Mouse (Mus musculus) cerebellum, adult 9-11 months (tissue): ENCODE data around the gene Prss57.
"Not testable (repeated sequence)": the region's sequence is repeated elsewhere in the genome, so short reads cannot be mapped to it uniquely, and the experiment has no call there.

ENCODE experiments used
- DNase-seq: peaks from one replicate; pipeline ENCODE4 v3.0.0; 2022

Prss57 gene

DNA sequence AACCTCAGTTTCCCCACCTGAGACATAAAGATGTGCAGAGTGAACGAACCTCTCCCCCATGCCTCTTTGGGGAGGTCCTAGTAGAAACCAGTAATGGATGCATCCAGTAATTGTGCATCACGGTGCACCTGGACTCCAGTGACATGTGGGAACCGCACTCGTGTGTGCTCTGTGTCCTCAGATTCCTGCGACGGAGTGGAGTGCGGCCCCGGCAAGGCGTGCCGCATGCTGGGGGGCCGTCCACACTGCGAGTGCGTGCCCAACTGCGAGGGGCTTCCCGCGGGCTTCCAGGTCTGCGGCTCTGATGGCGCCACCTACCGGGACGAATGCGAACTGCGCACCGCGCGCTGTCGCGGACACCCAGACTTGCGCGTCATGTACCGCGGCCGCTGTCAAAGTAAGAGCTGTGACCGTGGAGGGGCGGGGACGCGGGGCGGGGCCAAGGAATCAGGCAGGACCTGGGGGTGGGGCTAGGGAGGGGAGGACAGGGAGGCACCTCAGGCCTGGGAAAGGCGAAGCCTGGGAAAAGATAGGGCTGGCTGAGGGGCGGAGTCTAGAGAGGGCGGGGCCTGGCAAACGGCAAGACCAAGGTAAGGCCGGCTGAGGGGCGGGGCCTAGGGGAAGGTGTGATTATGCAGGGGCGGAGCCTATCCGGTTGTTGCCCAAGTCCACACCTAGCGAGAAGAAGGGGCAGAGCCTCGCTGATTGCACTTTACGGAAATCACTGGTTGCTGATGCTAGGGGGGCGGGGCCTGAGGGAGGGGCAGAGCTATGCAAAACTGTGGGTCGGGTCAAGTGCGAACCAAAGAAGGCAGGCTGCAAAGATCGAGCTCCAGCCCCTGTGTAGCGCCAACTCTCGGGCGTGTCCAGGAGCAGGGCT lies 10.7 kb downstream of the Prss57 start:
- peak; percentile 99 for DNase-seq

GRCm38 (mm10) chr10:79779193-79779592 lies 11.6 kb downstream of the Prss57 start:
- DNase-seq: no peak

DNA sequence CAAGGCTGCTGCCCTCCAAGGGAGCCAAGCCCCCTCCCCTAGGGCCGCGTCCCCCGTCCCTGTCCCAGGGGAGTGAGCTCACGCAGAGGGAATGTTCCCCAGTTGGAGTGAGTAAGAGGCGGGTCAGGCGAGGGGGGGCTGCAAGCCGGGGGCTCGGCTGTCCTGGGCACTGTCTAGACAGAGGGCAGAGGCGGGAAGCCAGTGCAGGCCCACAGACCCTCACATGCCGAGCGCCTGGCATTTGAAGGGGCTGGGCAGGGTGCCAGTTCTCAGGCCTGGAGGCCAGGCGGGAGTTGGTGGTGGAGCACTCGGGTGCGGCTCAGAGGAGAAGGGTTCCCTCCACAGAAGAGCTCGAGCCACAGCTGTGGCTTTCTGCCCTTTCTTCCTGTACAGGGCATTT lies 12.8 kb downstream of the Prss57 start:
- peak; percentile 72 for DNase-seq

- DNase-seq: no peak
These were observed 13.6 kb downstream of the Prss57 start, which contains the start of gene Fstl3 for GRCm38 (mm10) chr10:79777103-79777531. Gene Fstl3, plus strand, starts transcription at chr10:79777272.

GRCm38 (mm10) chr10:79774486-79775279 lies 16.1 kb downstream of the Prss57 start:
- no peak for DNase-seq

DNA sequence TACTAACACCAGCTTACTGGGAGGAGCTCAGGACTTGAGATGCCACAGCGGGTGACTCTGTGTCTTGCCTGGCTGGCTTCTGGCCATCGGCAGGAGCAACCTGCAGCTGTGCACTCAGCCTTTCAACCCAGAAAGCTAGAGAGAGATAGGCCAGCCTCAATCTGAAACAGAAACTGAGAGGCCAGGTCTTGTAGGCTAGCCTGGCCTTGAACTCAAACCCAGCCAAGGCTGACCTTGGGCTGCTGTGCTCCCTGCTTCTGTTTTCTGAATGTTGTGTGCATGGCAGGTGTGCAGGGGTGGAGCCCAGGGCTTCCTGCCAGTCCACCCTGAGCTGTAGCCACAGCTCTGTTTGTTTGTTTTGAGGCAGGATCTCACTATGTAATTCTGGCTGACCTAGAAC lies 17.6 kb downstream of the Prss57 start:
- no peak for DNase-seq

- no peak for DNase-seq
These were observed 18.4 kb downstream of the Prss57 start for GRCm38 (mm10) chr10:79772320-79772719.

DNA sequence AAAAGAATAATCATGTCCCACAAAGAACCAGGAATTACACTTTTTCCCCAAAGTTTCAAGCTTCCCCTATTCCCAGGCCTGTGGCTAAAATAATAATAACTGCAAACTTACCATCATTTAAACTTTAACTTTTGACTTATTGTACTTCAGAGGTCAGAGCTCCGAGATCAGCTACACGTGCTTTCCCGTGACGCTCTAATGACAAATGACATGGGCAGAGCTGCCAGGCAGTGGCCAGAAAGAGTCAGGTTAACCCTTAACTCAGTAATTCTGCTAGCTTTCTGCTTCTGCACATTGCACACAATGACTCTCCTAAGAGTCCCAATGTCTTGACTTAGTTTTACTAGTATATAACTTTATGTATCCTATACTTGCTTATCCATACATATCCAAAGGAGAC lies 21.4 kb downstream of the Prss57 start:
- DNase-seq: no peak

DNA sequence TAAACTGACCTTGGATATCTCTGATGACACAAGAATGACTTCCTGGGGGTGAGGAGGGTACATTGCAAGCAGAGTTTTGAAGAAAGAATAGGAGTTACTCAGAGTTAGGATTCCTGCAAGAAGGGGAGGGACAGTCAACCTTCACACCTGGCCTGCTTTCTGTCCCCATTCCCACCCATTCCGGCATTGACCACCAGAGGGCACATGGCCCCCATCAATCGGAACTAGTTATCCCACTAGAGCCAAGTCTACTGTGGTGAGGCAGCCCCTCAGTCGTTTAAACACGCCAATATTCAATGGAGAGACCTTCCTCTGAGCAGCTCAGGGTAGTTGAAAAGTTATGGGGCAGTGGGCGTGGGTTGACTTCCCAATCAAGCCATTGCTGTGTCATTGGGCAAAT lies 22.4 kb downstream of the Prss57 start:
- DNase-seq: peak; percentile 81

- DNase-seq: peak; percentile 96
These were observed 23.2 kb downstream of the Prss57 start for GRCm38 (mm10) chr10:79767372-79768244.

DNA sequence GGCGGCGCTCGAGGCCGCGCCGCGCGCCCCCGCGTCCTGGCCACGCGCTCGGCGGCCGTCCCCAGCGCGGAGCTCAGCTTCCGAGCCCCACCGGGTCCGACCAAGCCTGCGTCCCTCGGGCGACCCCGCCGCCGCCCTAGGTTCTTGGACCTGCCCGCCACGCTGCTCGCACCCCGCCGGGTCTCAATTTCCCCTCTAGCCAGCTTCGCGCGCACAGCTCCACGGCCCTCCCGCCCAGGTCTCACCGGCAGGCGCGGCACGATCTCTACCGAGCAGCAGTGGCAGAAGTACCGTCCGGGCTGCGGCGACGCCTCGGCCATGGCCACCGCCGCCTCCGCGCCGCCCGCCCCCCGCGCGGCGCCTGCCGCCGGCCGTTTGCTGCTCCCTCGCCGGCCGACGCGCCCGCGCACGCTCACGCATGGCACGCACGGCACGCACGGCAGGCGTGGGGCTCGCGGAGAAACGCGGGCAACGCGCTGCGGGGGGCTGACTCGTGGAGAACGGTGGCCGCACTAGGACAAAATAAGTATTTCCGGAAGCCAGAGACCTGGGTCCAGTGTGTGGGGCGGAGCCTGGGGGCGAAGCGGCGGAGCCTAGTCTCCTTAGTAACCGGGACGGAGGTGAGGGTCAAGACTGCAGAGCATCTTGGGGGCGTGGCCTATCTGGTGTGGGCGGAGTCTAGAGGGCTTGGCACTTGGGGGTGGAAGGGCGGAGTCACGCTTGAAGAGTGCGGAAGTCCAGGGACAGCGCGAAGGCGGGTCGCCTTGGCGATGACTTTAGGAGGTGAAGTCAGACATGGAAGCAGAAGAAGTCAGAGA lies 24.0 kb downstream of the Prss57 start, which contains the start of gene Rnf126:
Gene Rnf126 (minus strand): TSS at position 445 of the 818 bp plus-strand sequence.
- DNase-seq: peak; percentile 99

GRCm38 (mm10) chr10:79766001-79766507 lies 24.7 kb downstream of the Prss57 start:
- no peak for DNase-seq

DNA sequence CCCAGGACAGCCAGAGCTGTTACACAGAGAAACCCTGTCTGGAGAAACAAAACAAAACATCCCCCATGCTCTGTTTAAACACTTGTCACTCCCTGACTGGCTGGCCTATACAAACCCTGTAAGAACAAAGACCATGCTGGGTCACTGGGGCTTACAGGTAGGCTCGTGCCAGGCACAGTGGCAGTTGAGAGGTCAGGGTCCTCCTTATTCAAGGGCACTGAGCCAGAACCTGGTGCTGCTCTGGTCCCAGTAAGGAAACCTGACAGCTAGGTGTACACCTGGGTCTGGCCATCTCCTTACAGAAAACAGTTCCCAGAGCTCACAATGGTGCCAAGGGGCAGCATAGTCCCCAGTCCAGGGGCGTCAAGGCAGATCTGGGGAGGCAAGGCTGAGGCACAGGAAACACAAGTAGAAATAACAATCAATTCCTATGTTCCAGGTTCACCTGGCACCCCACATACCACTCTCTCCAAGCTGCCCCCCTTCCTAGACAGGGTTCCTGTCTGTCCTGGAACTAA lies 25.5 kb downstream of the Prss57 start:
- peak; percentile 71 for DNase-seq

DNA sequence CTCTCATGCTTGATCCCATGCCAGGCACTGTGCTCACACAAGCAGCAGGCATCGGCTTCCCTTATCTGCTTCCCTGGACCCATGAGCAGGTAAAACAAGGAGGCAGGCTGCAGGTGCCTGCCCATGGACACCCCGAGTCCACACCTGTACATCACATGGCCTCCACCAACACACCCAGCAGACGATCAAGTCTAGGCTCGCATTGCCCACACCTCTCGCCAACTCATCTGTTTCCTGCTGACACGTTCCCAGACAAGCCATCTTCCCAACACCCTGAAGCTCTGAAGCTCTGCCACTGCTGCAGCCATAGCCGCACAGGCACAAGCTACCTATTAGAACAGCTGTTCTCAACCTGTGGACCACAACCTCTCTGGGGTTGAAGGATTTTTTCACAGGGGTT lies 26.5 kb downstream of the Prss57 start:
- DNase-seq: peak; percentile 64

DNA sequence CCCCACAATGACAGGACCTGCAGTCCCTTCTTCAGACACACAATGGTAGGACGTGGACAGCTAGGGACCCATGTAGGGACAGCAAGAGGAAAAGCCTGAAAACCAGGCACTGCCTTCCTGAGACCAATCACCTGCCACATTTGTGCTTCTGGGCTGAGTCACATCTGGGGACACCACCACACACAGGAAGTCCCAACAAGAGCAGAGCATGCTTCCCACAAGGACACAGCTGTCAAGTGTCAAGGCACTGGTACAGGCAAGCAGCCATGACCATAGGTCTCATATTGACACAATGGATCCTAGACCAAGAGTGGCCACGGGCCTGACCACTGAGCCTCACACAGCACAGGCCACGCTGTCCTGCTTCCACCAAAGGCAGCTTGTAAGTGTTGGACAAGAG lies 27.9 kb downstream of the Prss57 start:
- no peak for DNase-seq

GRCm38 (mm10) chr10:79760603-79761143 lies 30.1 kb downstream of the Prss57 start:
- peak; percentile 40 for DNase-seq

DNA sequence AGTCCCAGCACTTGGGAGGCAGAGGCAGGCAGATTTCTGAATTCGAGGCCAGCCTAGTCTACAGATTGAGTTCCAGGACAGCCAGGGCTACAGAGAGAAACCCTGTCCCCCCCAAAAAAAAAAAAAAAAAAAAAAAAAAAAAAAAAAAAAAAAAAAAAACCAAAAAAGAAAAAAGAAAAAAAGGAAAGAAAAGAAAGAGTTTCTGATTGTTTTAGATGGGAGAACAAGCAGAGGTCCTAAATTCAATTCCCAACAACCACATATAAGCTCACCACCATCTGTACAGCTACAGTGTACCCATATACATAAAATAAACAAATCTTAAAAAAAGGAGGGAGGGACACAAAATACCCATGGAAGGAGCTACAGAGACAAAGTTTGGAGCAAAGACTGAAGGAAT lies 31.1 kb downstream of the Prss57 start:
- DNase-seq: not testable (repeated sequence)

GRCm38 (mm10) chr10:79756660-79757059 lies 34.1 kb downstream of the Prss57 start:
- DNase-seq: peak; percentile 46

- peak; percentile 65 for DNase-seq
These were observed 34.9 kb downstream of the Prss57 start for GRCm38 (mm10) chr10:79755854-79756253.

- DNase-seq: peak; percentile 89
These were observed 35.8 kb downstream of the Prss57 start, which contains the start of gene Fgf22 for GRCm38 (mm10) chr10:79754856-79755516. Gene Fgf22, plus strand, starts transcription at chr10:79755076.
